Mouse (Mus musculus) 416B (cell line): ENCODE data around the gene Pdia4.
A peak's percentile ranks its signal among the peaks of the same experiment; 100 is the strongest.
"Not testable (repeated sequence)": the region's sequence is repeated elsewhere in the genome, so short reads cannot be mapped to it uniquely, and the experiment has no call there.

Experiments
- DNase-seq: peaks from one replicate; pipeline ENCODE4 v3.0.0; 2011; ENCODE audit warnings: low read depth

Gene Pdia4

DNA sequence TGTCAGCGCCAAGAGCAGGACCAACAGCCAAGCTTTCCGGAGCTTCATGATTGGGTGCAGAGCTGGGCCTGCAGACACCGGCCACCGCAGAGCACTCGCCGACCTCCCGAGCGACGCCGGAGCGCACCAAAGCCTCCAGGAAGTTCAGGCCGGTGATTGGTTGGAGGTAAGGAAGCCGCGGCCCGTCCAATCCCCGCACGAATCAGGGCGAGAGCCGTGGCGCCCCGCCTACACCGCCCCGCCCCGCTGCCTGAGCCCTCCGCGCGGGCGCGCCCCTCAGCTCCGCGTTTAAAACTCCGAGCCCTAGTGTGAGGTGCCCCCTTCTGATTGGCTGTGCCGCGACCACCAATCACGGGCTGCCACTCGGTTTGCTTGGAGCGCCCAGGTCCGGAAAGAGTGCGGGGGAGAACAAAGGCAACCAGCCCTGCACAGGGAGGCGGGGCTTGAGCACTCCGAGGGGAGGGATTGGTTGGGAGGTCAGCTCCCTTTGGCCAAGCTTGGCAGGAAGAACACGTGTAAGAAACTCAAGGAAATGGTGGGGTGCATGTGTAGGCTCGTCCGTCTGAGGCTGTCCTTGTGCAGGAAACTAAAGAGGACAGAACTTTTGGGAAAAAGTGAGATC is at the start of gene Pdia4:
Gene Pdia4 (minus strand): TSS at position 174 of the 622 bp plus-strand sequence.
- peak; percentile 99 for DNase-seq

DNA sequence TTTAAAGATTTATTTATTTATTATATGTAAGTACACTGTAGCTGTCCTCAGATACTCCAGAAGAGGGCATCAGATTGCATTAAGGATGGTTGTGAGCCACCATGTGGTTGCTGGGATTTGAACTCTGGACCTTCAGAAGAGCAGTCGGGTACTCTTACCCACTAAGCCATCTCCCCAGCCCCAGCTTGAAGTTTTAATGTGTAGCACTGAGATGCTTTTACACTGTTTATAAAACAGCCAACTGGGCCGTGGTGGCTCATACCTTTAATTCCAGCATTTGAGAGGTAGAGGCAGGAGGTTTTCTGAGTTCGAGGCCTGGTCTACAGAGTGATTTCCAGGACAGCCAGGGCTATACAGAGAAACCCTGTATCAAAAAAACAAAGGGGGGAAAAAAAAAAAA is 44.5 kb upstream of the Pdia4 start:
- DNase-seq: not testable (repeated sequence)

DNA sequence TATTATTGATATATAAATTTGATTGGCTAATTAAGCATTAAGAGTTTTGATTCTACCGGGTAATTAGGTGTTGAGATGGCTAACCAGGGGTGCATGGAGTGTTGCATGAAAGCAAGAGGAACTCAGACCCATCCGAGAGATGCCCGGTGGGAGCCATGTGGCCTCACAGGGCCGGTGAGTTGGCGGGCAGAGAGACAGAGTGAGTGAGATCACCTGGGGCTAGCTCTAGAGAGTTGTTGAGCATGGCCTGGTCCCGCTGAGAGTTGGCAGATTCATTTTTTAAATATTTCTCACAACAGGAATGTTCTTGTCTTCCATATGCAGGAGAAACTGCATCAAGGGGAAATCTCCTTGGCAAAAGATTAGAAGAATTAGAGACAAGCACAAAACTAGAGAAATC is 44.0 kb upstream of the Pdia4 start:
- no peak for DNase-seq

DNA sequence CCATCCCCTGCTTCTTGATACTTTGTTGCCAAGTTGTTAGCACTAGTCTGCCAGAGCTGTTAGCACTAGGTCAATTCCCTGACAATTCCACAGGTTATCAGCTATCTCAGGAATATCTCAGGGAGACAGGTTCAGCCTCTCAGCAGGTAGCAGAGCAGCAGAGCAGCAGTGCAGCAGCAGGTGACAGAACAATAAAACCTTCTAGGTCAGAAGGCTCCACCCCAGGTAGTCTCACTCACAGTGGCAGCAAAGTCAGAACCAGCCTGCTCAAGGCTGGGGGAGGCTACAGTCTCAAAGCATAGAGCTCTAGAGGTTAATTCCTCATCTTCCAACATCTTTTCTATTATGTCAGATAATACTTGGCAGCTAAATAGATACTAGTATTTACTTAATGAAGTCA is 32.5 kb upstream of the Pdia4 start:
- no peak for DNase-seq

DNA sequence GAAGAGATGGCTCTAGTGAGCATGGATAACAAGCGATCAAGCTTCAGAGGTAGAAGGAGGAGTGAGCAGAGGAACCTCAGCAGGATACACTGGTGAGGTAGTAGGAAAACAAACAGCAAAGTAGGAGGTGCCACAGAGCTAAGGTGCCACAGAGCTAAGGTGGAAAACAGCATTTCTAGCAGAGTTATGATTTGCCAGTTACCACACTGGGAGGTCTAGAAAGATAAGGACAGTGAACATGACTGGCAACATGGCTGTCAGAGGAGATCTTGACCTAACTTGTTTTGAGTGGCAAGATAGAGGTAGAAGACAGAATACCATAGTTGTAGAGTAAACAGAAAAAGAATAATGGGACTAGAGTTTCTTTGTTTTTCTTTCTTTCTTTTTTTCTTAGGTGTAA is 29.1 kb upstream of the Pdia4 start:
- no peak for DNase-seq

DNA sequence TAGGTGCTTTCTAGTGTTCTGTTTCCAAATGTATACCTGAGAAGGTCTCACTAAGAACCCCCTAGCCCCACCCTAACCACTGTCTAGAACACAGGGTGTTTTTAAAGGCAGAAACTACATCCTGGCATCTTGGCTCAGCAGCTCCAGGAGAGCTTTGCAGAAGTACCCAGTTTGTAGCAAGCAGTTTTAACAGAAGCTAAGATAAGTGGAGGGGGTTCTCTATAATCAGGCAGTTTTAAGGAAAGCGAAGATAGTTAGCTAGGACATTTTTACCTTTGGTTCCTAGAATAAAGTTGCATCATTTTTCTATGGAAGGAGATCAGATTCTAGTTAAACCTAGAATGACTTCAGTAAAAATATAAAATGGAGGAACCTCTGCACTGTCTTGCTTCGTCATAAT is 28.6 kb upstream of the Pdia4 start:
- DNase-seq: no peak

DNA sequence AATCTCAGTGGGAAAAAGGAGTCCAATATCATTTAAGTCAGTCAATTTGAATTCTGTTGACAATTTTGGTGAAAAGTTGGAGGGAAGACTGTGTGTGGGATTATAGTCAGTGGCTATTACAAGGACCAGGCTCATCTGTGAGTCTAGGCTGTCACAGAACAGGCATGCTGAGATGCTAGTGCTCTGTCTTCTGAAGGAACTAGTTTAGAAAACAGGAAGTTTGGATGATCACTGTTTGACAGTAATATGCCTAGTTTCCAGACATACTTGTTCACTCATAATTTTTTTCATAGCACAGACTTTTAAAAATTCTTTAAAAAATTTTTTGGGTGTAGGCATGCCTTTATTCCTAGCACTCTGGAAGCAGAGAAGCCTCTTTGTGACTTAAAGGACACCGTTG is 27.8 kb upstream of the Pdia4 start:
- DNase-seq: no peak

DNA sequence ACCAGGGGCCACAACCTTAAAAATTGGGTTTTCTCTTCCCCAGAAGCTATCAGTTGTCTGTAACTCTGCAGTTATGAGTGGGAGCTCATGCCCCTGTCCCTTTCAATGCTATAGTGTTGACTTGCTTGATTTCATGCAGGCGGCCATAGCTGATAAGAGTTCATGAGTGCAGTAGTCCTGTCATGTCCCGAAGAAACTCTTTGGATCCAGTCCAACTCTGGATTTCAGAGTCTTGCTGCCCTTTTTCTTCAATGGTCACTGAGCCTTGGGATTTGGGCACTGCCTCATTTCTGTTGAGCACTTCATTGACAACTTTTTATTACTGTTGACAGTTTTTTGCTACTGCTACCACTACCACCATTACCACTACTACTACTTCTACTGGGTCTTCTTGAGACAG is 24.4 kb upstream of the Pdia4 start:
- no peak for DNase-seq

DNA sequence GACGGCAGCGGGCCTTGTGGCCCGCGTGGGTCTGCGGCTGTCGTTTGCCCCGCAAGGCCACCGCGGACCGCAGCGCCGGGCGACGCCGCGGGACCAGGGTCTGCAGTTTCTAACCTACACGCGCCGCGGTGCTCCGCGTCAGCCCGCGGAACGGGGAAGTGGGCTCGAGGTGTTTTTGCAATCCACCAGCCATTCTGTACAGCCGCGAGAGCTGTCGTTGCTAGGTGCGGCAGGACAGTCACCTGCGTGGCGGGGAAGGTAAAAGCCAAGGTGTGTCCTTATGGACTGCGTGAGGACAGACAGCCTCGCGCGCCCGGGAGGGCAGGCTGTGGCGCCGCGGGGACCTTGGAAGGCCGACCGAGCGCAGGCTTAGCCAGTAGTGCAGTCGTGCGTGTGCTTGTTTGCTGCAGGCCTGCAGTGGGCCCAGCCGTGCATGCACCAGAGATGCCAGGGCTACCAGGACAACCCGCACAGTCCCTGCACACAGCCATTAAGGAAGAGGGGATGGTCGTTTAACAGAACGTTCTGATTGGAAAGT is 22.8 kb upstream of the Pdia4 start:
- DNase-seq: peak; percentile 68

DNA sequence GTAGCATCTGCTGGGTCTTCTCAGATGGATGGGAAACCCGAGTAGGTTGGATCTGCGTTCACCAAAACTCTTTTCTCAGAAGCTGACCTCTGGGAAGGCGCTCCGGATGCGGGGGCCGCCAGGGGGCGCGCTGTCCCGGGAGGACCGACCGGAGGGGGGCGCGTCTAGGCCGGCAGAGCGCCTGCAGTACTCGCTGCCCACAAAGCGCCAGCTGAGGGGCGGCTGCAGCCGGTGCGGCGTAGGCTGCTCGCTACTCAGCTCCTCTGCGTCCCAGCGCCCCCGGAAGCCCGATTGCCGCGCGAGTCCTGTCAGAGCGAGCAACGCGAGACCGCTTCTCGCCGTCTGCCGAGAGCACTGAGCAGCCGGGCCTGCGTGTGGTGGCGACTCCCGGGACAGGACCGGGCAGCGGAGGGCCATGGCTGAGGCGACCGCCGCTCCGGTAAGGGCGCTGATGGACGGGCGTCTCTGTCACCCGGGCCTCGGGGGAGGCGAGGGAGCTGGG is 22.3 kb upstream of the Pdia4 start, which contains the start of gene Zfp398:
Gene Zfp398 (plus strand): TSS at position 180 of the 502 bp plus-strand sequence.
- peak; percentile 94 for DNase-seq

DNA sequence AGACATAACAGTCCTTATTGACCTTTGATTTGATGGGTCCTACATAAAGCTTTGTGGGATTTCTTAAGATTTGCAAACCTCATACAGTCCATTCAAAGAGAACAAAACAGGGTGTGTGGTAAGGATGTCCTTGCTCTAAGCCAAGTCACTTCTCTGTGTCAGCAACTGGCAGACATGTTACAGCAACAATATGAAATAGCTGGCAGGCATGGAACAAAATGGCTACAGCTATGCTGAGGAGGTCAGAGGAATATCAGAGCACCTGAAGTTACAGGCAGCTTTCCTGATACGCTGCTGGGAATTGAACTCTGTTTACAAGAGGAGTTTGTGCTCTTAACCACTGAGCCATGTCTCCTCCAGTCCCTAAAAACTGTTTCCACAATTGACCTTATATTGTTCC is 19.0 kb upstream of the Pdia4 start:
- no peak for DNase-seq

DNA sequence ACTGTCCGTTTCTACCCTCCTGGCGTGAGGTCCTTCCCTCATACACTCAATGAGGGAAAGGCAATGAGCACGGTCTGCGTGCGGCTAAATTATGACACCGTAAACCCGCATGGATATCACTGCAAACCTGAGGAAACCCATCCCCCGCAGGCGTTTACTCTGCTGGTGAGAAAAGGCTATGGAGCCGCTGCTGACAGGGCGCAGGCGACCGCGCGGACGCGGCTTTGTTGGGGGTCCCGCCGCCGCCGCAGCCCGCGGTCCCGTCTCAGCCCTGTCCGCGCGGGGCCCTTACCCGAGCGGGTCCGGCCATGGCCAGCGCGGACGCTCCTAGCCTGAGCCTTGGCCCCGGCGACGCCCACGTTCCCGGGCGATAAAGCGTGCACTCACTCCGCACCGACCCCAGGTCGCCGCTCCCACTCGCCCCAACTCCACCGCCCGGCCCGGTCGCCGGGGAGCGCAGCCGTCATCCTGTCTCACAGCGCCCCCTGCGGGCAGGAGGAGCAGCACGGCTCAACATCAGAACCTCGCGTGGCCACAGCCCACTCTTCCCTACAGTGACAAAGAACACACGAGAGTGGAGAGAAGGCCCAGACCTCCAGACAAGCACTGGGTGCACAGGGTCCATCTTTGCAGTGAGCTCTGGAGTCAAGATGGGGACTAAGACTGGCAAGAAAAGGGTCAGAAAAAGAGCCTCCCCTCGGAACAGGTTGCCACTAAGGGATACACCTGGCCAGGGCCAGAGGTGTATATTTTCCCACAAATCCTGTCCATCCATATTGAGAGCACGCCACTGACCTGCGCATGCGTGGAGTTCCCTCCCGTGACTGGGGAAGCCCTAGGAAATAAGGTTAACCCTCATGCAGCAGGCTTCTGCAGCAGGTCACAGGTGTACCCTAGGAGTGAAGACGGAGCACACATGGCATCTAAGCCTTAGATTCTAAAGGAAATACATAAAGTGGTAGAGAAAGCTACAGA is 17.2 kb upstream of the Pdia4 start, which contains the start of gene Zfp786:
Gene Zfp786 (minus strand): TSS at position 764 of the 975 bp plus-strand sequence.
- peak; percentile 81 for DNase-seq

DNA sequence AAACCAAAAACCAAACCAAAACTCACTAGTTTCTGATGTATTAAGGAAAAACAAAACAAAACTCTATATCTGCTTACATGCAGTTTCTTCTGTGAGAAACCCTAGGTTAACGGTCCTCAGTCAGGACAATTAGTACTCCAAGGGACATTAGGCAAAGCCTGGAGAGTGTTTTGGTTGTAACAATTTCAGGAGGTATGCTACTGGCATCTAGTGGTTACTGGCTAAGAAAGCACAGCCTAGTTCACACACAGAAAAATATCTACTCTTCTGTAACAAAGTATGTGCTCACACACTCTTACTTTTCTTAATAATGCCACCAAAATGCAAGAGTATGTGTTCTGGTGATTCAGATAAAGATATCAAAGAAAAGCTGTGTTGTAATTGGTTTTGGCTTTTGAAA is 15.7 kb upstream of the Pdia4 start:
- DNase-seq: peak; percentile 84

DNA sequence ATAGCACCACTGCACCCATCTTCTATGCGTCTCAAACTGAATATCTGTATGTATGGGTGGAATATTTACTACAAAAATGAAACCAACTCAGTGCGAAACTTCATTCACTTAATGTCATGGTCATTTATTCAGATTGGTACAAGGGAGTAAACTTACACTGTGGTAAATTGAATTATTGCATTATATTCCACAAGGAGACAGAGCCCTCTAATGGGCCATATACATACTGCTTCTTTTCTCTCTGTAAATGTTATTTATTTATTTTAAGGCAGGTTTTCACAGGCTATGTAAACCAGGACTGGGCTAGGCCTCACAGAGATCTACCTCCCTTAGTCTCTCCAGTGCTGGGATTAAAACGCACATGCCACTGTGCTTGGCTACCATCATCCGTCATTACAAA is 14.2 kb upstream of the Pdia4 start:
- peak; percentile 52 for DNase-seq

DNA sequence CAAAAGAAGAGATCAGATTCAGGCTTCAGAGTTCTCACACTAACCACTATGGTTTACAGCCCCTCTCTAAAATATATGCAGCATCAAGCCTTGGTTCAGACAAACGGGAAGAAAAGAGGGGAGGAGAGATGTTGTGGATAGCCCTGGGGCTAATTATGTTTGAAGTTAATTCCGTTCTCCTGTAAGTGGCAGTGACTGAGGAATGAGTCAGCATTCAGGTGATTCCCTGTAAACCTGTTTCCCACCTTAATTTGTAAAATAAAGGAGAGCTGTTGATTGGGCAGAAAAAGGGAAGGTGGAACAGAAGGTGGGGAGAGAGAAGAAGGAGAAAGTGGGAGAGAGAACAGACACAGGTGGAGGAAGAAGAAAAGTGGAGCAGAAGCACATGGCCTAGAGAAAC is 11.0 kb upstream of the Pdia4 start:
- DNase-seq: no peak

DNA sequence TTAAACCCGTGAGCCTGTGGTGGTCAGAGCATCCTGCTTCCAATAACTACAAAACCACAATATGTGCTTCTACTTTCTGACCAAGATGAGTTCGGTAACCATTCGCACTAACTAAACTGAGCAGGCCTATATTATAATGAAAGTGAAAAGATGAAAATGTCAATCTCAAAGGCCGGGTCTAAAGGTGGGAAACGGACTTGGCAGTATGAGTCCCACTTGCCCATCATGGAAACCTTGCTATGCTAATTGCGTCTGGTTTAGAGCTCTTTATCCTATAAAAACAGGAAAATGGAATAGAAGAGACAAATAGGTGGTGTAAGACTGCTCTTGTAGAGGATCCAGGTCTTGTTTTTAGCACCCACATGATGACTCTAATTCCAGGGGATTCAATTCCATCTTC is 8.5 kb upstream of the Pdia4 start:
- DNase-seq: no peak

DNA sequence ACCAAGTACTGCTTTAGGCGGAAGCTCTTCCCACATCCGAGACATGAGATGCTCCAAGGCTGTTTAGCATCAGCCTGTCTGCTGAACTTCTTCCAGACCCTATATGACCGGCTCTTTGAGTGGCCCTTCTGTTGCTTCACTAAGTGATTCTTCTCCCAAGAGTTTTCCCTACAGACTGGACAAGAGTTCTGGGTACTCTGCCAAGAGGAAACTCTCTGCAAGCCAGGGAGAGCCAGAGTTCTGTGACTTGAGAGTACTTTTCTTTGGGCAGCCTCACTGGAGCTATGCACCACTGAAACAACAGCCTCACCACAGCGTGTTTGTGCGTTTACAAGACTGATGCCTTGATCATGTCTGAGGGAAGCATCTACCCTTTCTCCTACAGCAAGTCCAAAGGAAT is 8.0 kb upstream of the Pdia4 start:
- DNase-seq: no peak

DNA sequence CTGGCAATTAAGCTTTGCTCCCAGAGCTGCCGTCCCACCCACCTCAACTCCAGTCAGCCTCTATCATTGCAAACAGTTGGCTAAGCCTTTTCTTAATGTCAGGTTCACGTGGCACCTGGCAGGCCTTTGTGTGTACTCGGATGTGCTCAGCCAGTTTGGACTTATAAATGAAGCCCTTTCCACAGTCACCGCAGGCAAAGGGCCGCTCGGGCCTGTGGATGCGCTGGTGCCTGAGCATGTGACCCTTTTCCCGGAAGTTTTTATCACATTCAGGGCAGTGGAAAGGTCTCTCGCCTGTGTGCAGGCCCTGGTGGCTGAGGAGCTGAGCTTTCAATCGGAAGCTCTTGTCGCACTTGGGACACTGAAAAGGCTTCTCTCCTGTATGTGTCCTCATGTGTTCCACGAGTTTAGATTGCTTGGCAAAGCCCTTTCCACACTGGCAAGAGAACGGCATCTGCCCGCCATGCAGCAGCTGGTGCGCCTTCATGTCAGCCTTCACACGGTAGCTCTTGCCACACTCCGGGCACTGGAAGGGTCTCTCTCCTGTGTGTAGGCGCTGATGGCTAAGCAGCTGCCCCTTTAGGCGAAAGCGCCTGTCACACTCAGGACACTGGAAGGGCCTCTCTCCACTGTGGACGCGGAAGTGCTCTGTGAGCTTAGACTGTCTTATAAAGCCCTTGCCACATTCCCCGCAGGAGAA is 6.5 kb upstream of the Pdia4 start:
- DNase-seq: no peak

DNA sequence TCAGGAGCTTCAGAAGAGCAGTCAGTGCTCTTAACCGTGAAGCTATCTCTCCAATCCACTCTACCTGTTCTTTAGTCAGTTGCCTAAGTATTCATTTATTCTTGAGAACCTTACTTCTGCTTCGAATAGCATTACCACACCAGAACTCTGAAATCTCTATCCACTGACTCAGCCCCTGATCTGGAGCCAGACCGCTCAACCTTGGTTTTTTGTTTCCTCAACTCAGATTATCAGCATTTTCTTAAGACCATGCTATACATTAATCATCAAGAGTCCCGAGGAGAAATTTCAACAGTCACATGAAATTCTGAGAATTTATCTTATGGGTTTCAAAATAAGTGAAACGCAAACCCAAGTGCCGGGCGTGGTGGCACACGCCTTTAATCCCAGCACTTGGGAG is 5.5 kb upstream of the Pdia4 start:
- DNase-seq: peak; percentile 63

DNA sequence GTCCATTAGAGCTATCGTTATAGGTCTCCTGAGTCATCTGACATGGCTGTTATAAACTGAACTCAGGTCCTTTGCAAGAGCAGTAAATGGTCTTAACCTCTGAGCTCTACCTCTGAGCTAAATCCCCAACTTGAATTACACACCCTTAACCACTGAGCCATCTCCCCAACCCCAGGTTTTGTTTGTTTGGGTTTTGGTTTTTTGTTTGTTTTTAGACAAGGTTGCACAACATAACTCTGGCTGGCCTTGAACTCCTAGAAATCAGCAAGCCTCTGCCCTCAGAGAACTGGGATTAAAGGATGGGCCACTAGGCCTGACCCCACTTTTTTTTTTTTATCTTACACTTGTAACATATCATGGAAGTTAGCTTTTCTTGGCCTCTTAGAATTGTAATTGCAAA is 2.9 kb upstream of the Pdia4 start:
- no peak for DNase-seq

DNA sequence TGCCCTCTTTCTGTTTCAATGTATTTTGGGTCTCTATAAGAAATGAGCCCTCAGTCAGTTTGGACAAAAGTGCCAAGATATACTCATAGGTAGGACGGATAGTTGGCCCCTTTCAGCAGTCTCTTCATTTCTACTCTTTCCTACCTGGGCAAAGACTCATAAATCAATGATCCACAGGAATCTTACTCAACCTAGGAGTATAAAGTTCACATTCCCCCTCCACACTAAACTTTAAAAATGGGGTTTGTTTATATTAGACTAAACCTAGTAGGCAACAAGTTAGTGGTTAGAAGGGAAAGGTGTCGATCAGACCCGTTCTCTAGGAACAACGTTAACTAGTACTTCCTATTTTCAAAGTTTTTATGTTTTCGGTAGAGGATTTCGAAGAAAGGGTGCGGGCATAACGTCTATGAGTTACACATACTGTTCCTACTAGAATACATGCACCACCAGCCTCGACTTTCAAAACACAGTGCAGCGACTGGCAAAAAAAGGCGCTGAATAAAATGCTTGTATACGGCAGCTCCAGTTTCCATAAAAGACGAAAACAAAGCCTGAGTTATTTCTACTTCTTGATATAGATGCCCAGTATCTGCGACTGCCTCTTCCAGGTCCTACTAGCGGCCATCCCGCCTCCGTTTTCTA is 837 bp downstream of the Pdia4 start:
- peak; percentile 36 for DNase-seq

DNA sequence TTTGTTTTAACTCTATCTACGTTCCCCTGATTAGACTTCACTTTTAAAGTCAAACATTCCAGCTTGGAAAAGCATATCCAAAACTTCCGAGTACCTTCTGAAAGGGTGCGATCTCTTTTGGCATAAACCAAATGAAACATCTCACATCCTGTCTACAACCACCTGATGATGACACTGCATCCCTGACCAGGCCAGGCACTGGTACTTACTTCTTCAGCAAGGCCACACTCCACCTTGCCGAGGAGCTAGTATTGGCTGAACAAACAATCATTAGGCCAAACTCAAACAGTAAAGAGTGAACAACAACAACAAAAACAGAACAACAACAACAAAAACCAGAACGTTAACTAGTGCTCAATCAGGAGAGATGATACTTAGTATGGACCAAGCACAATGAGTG is 1.9 kb downstream of the Pdia4 start:
- no peak for DNase-seq
